Mouse (Mus musculus) spleen, postnatal 14 days (tissue): Measurements from ENCODE around the gene Mx1.

Experiments used
- DNase-seq, 2 experiments: peaks; one replicate each; pipeline ENCODE4 v3.0.0; 2021 to 2022; ENCODE audit warnings: low spot score in 2 of 2

Mx1 gene

DNA sequence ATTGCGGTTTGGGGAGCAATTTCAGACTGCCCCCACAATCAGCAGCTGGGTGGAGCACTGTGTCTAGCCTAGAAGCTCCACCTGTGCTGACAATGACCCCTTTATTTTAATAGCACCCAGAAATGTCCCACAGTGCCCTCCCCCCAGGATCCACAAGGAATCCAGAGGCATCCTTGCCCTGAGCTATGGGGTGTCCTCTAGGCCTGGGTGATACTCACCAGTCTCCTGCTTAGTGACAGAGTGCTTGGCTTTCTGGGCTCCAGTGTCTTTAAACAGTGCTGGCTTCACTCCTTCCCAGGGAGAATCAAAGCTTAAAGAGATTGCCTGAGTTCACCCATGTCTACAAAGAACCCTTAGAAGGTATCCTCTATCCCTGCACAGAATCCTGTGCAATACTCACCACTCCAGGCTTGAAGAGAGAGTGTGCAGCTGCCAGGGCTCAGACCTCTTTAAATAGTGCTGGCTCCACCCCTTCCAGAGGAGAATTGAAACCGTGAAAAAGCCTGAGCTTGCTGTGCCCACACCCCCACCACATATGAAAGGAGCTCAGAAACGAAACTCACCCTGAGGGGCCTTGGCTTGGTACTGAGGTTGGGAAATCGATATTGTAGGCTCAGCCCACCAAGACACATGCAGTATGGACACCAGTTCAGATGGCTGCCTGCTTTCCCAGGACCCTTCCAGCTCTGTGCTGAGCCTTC, at the start of gene Mx1:
Gene Mx1, minus strand, starts transcription at position 427 of the 701 bp plus-strand sequence.
- no peak for DNase-seq

DNA sequence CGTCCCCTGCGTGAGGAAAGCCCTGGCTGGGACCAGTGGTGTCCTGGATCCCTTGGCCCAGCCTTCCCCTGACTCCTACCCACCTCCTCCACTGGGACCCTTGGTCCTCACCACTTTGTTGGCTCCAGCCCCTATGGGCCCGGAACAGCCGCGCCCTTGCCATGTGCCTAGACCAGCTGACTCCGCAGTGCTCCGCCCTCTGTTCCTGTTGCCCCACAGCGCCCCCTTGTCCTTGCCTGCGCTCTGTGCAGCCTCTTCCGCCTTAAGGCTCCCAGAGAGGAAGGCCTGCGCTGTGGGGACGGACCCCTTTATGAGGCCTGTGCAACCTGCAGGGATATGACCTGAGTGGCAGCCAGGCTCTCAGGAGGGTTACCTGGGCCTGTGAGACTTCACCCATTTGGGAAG, 49.6 kb upstream of the Mx1 start:
- DNase-seq = no peak

DNA sequence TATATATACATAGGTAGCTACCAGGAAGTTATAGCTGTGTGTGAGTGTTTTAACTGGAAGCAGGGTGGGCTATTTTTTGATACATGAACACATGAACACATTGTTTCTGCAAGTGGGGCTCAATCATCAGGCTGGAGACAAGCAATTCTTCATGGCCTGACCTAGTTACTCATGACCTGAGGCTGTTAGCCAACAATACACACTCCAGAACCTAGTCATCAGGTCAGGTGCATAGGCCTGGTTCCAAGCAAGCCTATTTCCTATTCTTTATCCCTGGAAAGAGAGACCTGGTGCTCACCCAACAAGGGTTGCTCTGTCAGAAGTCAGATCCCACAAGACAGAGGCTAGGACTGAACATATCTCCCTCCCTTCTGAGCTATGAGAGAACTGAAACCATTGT, 48.8 kb upstream of the Mx1 start:
- DNase-seq = no peak

DNA sequence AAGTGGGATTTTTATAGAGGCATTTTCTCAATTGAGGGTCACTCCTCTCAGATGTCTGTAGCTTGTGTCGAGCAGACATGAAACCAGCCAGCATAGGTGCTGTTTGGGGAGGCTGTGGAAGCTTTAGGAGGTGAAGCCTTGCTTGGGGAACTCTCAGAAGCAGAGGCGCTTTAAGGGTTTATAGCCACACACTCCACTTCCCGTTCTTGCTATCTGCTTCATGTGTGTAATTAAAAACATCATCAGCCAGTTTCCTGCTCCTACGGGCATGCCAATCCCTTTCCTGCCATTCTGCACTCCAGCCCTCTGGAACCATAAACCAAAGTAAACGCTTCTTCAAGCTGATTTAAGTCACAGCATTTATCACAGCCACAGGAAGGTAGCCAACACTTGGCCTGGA, 48.1 kb upstream of the Mx1 start:
- no peak for DNase-seq

DNA sequence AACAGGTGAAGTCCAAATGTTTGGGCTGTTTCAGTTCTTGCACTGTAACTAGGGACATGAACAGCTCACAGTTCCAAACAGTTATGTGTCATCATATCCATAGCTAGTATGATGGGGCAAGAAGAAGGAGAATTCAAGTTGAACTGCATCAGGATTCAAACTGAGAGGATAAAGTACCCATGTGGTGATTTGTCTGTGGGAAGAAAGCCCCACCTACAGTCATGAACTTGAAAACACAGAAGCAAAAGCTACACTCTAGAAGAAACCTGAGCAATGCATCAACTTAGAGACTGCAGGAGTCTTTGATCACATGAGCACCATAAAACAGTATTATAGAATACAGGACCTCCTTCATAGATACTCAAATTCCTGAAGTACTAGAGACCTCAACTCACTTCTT, 45.1 kb upstream of the Mx1 start:
- DNase-seq = no peak

DNA sequence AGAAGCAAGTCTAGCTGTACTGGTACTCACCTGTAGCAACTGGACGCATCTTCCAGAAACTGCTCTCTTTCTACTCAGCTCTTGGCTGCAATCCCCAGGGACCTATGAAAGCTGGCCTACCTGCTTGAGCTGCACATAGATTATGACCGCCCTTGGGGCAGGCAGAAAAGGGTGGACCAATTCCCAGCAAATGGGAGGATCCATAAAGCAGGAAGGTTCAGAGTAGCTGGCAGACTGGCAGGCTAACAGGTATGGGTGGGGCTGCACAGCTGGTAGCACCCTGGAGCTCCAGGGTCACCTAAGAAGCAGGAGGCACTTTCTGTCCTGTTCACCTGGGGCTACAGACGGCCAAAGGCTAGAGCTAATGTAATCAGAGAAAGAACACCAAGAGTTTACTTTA, 42.1 kb upstream of the Mx1 start:
- no peak for DNase-seq

DNA sequence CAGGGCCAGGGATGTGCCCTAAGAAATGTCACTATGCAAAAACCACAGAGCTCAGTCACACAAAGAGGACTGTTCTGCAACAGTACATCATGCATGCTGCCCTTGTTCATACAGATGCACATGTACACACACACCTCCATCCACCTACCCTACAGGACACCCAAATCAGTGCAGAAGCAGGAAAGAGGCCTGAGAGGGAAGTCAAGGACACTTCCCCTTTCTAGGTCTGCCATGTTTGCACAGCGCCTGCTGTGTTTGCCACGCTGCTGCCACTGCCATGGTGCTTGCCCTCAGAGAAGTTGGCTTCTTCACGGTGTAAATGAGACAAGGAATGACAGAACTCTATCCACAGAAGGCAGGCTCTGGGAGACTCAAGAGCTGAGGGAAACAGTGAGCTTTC, 41.1 kb upstream of the Mx1 start:
- no peak for DNase-seq

DNA sequence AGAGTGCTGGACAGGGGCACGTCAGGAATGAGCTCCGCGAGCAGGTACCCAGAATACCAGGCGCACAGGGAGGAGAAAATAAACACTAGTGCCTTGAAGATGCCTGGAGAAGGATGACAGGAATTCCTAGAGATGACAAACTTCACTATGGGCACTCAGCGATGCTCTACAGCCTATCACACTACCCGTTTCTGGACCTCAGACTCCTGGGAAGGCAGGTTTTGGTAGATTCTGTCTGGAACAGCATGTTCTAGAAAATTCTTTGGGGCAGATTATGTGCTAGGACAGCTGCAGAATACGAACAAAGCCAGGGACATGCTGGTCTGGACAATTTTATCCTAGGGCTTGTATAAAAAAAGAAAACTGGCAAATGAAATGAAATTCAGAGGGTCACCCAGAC, 38.2 kb upstream of the Mx1 start:
- DNase-seq = no peak

DNA sequence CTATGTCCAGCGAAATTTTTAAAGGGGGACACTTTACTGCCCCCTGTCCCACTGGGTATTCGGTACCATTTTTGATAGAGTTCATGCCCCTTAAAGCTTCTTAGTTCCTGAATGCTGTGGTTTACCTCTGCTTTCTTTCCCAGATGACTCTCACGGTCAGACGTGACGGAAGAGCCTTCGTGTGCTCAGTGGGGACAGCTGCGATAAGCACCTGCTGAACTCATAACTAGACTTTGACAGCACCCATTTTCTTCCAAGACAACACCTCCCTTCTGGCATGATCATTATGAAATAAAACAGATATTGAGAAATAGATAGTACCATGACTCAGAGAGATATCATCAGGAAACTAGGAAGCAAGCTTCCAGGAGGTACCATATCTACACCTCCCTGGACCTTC, 36.7 kb upstream of the Mx1 start:
- DNase-seq = no peak

DNA sequence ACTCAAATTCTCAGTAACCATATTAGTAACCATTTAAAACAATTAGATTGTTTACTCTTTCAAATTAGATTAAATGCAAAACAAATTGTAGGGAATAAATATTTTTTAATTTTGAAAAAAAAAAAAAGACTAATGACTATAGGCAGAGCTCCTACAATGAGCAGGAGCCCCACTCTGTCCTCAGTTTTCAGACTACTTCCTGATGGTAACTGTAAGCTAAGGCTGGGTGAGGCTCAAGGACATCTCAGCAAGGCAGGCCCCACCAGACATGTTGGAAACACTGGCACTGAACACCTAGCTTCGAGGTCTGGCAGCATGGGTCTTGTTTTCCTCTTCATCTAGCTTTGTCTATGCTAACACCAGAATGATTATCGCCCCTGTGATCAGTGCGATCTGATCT, 35.4 kb upstream of the Mx1 start:
- DNase-seq = no peak

DNA sequence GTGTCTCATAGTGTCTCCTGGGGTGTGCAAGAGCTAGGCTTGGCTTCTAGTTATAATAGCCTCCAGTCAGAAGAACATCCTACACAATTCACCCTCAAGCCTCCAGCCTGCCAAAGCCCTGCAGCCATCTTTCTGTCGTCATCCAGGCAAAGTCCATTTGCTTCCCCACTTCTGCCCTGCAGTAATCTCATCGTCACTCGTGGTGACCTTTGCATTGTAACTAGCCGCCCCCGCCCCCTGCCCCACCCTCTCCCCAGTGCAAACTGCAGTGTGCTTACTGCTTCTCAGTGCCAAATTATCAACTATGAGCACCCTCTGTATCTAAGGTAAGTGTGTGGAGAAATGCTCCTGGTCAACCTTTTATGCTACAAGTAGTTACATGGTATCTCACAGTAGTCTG, 35.0 kb upstream of the Mx1 start:
- DNase-seq = no peak

DNA sequence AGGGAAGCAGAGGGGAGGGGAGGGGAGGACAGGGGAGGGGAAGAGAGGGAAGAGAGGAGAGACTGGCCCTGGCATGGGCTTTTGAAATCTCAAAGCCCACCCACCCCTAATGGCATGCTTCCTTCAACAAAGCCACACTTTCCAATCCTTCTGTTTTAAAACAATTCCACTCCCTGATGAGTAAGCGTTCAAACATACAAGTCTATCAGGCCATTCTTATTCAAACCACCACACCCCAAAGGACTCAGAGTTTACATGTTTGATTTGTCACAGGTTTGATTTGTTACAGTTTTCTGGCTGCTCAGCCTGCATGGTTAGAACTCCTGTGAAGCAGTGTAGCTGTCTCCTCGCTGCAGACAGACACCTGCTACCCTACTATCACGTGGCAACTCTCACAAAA, 33.3 kb upstream of the Mx1 start:
- DNase-seq = no peak

DNA sequence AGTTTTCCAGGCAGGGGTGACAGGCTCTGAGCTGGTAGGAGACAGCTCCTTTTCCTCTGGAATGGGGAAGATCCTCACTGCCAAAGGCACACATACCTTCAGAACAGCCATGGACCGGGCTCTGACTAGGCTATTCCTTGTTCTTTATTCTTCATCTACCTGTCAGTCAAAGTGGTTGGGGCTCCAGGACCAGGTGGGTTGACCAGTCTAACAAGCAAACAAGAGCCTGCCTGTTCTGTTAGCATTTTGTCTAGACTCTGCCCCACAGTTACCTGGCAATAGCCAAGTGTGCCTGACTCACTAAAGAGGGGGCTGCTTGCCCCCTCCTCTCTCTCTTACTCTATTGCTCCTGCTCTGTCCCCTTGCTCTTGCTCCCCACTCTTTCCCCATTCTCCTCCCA, 29.7 kb upstream of the Mx1 start:
- DNase-seq = no peak

DNA sequence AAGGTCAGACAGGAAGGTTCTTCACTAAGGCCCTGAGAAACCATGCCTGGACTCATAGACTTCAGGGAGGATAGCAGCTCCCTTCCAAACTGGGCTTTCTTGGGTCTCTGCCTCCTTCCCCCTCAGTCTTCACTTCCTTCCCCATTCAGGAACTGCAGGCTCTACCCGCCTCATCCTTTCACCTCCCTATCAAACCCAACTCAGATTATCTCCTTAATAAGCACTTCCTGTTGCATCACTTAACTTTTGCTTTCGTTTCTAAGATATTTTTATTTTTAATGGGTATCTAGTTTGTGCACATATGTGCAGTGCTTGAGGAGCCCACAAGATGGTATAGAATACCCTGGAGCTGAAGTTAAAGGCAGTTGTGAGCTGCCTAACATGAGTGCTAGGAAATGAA, 15.9 kb upstream of the Mx1 start:
- DNase-seq = no peak

DNA sequence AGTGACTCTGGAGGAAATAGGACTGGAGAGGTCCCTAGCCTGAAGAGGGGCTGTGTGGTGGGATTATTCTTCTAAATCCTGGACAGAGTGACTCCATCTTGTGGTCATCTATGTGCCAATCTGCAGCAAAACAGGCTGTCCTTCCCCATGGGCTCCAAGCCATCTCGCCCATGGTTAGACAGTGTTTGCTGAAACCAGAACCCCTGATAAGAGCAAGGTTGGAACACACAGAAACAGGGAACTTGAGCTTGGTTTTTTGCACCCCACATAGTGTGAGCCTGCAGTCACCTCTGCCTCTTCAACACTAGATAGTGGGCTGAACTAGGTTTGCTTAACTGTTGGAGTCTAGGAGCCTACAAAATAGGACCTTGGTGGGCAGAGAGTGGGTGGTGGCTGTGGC, 13.8 kb upstream of the Mx1 start:
- no peak for DNase-seq

DNA sequence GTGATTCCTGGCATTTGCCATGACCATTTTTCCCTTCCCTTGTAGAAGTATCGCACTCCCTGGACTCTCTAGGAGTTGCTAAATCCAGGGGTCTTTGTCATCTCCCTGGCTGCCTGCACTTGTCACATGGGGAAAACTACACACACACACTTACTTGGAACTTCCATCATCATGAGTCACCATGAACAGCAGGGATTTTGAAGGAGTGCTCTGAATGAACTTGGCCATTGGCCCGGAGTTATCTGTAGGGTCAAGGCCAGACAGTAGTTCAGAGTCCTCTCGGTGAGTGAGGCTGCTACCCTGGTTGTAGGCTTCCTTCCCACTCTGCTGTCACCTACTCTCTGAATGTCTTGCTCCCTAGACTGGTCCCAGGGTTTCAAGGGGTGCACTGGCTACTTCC, 12.9 kb upstream of the Mx1 start:
- DNase-seq = no peak

DNA sequence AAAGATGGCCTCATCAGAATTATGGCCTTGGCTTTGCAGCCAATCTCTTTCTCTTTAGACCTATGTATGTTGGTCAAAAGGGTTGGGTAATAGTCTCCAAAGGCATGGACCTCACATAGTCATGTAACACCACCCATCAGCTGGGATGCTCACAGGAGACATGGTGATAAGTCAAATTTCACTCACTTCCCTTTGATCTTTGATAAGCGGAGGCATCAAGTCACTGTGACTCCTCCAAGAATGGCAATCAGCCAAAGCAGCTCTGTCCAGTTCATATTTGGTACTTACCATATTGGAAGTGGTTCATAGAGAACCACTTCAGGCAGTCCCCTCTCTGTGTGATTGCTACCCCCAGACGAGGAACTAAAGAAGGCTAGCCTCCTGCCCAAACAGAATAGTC, 12.0 kb upstream of the Mx1 start:
- DNase-seq = no peak

DNA sequence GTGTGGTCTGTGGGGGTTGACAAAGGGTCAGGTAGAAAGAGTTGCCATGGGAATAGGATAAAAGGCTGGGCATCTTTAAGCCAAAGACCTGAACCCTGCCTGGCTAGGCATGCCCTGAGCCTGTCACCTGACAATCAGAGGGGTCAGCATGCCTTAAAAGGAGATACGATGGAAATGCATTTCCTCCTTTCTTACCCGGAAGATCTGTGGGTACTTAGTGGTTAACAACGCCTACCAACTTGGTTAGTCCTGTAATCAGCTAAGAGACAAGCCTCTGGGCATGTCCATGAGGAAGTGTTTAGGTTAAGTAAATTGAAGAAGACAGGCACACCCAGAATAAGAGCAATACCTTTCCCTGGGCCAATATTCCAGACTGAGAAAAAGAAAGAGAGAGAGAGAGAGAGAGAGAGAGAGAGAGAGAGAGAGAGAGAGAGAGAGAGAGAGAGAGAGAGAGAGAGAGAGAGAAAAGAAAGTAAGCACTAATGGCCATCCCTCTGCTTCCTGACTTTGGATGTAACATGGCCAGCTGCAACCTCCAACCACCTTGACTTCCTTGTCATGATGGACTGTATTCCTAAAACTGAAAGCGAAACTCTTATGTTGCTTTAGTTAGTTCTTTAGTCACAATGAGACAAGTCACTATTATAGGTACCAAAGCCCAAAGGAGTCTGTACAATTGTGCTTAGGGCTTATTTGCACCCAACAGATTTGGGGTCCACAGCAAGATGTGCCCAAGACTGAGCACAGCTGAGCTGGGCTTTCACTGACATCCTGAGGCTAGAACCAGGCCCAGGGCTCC, 5.5 kb upstream of the Mx1 start:
- DNase-seq = no peak

DNA sequence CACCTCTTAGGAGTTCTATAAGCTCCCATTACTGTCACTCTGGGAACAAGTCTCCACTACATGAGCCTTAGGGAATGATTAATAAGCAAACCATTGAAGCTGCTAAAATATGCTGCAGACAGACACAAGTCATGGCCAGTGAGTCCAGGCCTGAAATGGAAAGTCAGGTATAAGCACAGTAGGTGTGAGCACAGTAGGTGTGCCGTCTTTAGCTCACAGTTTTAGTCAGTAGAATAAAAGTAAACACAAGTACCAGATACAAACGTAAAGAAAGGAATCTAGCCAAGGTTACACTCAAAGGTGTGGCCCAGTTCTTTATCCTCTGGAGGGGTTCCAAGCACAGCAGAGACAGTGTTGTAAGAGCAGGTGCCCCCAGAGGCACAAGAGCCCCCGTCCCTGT, 4.8 kb upstream of the Mx1 start:
- no peak for DNase-seq

DNA sequence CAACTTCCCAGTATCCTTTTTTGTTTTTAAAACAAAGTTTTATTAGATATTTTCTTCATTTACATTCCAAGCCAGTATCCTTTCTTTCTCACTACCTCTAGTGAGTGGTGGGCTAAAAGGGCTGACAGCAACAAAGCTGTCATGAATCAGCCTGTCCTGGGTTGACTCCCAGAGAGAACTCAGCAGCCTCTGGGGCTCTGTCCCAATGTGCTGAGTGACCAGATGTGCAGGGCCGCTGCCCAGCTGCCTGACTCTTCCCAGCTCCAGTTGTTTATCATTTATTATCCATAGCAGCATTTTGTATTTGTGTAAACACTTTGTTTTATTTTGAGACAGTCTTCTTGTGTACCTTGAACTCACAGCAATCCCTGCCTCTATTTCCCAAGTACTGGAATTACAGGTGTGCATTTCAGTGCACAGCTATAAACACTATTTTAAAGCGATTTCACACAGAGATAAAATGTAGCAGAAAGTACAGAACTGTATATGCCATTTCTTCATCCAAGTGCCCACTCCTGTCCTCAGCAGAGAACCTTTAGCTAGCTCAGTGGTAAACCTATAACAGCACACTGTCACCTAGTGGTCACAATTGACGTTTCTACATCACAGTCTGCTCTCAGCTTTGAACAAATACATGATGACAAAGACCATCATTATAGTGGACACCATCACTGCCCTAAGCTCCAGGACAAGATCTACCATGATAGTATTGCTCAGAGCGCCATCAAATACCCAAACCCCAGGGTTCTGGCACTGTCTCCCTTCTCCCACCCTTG, 3.7 kb upstream of the Mx1 start:
- DNase-seq = no peak

DNA sequence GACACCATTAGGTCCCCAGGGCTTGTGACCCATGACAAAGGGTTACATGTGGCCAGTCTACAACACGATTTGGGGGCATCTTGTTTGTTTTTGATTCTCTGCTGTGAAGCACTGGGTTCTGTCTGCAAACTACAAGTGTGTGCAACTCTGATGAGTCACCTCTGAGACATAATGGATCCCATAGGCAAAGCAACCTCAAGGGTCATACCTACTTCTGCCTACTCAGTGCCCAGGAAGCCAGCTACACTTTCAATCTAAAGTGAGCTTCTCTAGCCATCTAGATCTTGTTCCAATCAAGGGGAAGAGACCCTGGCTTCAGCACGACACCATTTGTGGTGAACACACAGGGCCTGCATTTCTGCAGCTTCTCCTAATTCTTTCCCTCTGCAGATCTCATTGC, 1.4 kb downstream of the Mx1 start:
- no peak for DNase-seq

DNA sequence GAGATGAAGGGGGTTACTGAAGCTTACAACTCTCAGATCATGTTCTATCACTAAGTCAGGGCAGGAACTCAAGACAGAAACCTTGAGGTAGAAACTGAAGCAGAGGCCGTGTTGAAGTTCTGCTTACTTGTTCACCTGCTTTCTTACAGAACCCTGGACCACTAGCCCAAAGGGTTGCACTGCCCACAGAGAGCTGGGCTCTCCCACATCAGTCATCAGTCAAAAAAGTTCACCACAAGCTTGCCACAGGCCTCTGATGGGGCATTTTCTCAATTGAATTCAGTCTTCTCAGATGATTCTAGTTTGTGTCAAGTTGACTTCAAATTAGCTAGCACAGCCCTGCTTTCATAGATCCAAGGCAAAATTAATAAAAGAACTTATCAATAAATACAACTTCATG, 2.9 kb downstream of the Mx1 start:
- DNase-seq = no peak

DNA sequence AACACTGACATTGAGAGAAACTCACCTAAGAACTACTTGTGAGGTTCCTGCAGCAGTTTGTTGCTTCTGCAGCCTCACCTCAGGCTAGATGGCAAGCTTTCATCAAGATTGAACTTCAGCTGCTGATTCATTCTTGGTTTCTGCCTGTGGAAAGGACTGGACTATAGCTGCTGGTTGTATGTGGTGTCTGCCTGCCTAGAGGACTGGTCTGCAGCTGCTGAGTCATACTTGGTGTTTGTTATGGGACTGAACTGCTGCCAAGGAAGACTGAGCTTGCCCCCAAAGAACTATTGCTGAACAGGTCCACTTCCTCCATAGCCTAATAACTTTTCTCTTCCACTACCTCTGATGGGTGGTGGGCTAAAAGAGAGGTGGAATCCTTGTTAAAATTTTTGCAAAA, 15.3 kb downstream of the Mx1 start:
- DNase-seq = no peak
